ENCODE assay signal across 11 mouse cellular contexts in genomic region chr1:164326600-164327155, GRCm38 (mm10). TPM values are rescaled to one million over a fixed set of nuclear protein-coding genes. Genes with fewer than 3 reads are reported as not detected.
DNase-seq lines count a peak whose midpoint lies in the region; ATAC-seq lines count a peak whose summit lies in the region.
"Had no signal": no experiment of that assay in that cellular context is flagged by ENCODE, and none has a peak within 500 bp of the region (broad histone marks: within the 10 kb centered on the region; RNA-seq: fewer than 3 reads in every experiment).

No protein-coding gene starts in this region.

- H3K27me3 ChIP-seq in kidney, embryonic 16.5 days (ENCODE audit: insufficient read depth, low read length): no peaks in the 10 kb centered on the region
- no peaks in the 10 kb centered on the region for H3K27me3 ChIP-seq in hindbrain, embryonic 13.5 days
- no peaks in the 10 kb centered on the region for H3K27me3 ChIP-seq in midbrain, embryonic 12.5 days
- H3K27me3 ChIP-seq: embryonic facial prominence, embryonic 15.5 days had no signal

- no peak overlapping the region for H3K27ac ChIP-seq in kidney, embryonic 16.5 days (ENCODE audit: low read length)
- H3K27ac ChIP-seq in hindbrain, embryonic 13.5 days: peak overlapping the region; percentile 1; the same call in 1 of the 2 replicates
- H3K27ac ChIP-seq in midbrain, embryonic 12.5 days (replicated peaks): 0 out of 2 replicates have a peak overlapping the region, but pooled peaks have one; percentile 4
- H3K27ac ChIP-seq: embryonic facial prominence, embryonic 15.5 days had no signal

- H3K9me3 ChIP-seq in kidney, embryonic 16.5 days (ENCODE audit: low read length): no peaks in the 10 kb centered on the region
- H3K9me3 ChIP-seq in hindbrain, embryonic 13.5 days: no peaks in the 10 kb centered on the region
- no peaks in the 10 kb centered on the region for H3K9me3 ChIP-seq in midbrain, embryonic 12.5 days
- H3K9me3 ChIP-seq: embryonic facial prominence, embryonic 15.5 days had no signal

- 0 out of 2 replicates have a peak, but pooled peaks cover 8% of the 10 kb centered on the region for H3K36me3 ChIP-seq in kidney, embryonic 16.5 days (ENCODE audit: insufficient read depth, low read length)
- H3K36me3 ChIP-seq in hindbrain, embryonic 13.5 days: peaks cover 20% of the 10 kb centered on the region
- peaks cover 9% of the 10 kb centered on the region for H3K36me3 ChIP-seq in midbrain, embryonic 12.5 days

- H3K4me2 ChIP-seq in kidney, embryonic 16.5 days (replicated peaks; ENCODE audit: low read depth, low read length): no peak overlapping the region
- H3K4me2 ChIP-seq in hindbrain, embryonic 13.5 days: no peak overlapping the region
- no peak overlapping the region for H3K4me2 ChIP-seq in midbrain, embryonic 12.5 days (replicated peaks)
- H3K4me2 ChIP-seq: embryonic facial prominence, embryonic 15.5 days had no signal

- H3K9ac ChIP-seq in kidney, embryonic 16.5 days (replicated peaks; ENCODE audit: low read length): no peak overlapping the region
- H3K9ac ChIP-seq in hindbrain, embryonic 13.5 days: peak overlapping the region; percentile 24; the same call in 1 of the 2 replicates
- no peak overlapping the region for H3K9ac ChIP-seq in midbrain, embryonic 12.5 days (replicated peaks)
- H3K9ac ChIP-seq: embryonic facial prominence, embryonic 15.5 days had no signal

- no peak overlapping the region for H3K4me3 ChIP-seq in kidney, embryonic 16.5 days (ENCODE audit: low read length)
- no peak overlapping the region for H3K4me3 ChIP-seq in hindbrain, embryonic 13.5 days
- no peak overlapping the region for H3K4me3 ChIP-seq in midbrain, embryonic 12.5 days
- H3K4me3 ChIP-seq: embryonic facial prominence, embryonic 15.5 days; myocyte had no signal

- no peaks in the 10 kb centered on the region for H3K4me1 ChIP-seq in kidney, embryonic 16.5 days (ENCODE audit: insufficient read depth, low read length)
- H3K4me1 ChIP-seq in hindbrain, embryonic 13.5 days (replicated peaks): peaks cover 10% of the 10 kb centered on the region
- H3K4me1 ChIP-seq in midbrain, embryonic 12.5 days: peaks cover 8% of the 10 kb centered on the region; the same call in 1 of the 2 replicates
- H3K4me1 ChIP-seq: embryonic facial prominence, embryonic 15.5 days had no signal

- no peak for DNase-seq in kidney, adult 18-20 months
- DNase-seq in NIH3T3 (ENCODE audit: low read depth) (peak; percentile 41), adipocyte (ENCODE audit: low spot score) (no peak)
- DNase-seq in gastrocnemius, postnatal 36 days: no peak
- DNase-seq in adrenal gland, adult (ENCODE audit: inconsistent age in 2 of 2, low spot score in 1 of 2): no peak
- DNase-seq: liver had no signal

- ATAC-seq in kidney, embryonic 16.5 days (ENCODE audit: low FRiP score, low TSS enrichment): peak; percentile 87
- ATAC-seq in hindbrain, embryonic 13.5 days (ENCODE audit: low FRiP score): peak; percentile 77; the same call in 1 of the 2 replicates
- ATAC-seq in midbrain, embryonic 12.5 days (ENCODE audit: low FRiP score, low read depth): peak; percentile 72

- 56% methylated on average over 6 of the region's 6 CpGs for WGBS in kidney, embryonic 16.5 days
- WGBS in hindbrain, embryonic 13.5 days: 50% methylated on average over 6 of the region's 6 CpGs
- WGBS in midbrain, embryonic 12.5 days: 63% methylated on average over 6 of the region's 6 CpGs

- intact Hi-C loops in gastrocnemius, postnatal 36 days (cut with DNase I): no loop called here

RNA-seq across cellular contexts. Expression of gene Blzf1, which starts 19.4 kb away (rescaled TPM):
- polyA plus RNA-seq in kidney, embryonic 16.5 days (2015; fragmentation: Nextera tagmentation; extraction: Ambion mirVana): 31.0 and 31.8 TPM in 2 replicates
- polyA plus RNA-seq in hindbrain, embryonic 13.5 days (2015; fragmentation: Nextera tagmentation; extraction: Ambion mirVana): 32.1 and 33.0 TPM in 2 replicates
- 26.5 and 28.9 TPM in 2 replicates for polyA plus RNA-seq in midbrain, embryonic 12.5 days (2016; fragmentation: Nextera tagmentation; extraction: Ambion mirVana)
- 10 to 100 TPM; 20.1 to 24.5 TPM for total RNA-seq in gastrocnemius, postnatal 36 days (2021)

RNA-seq across cellular contexts. Expression of gene Nme7, which starts 22.8 kb away (rescaled TPM):
- 56.6 and 64.3 TPM in 2 replicates for polyA plus RNA-seq in kidney, embryonic 16.5 days (2015; fragmentation: Nextera tagmentation; extraction: Ambion mirVana)
- polyA plus RNA-seq in hindbrain, embryonic 13.5 days (2015; fragmentation: Nextera tagmentation; extraction: Ambion mirVana): 30.1 and 30.3 TPM in 2 replicates
- polyA plus RNA-seq in midbrain, embryonic 12.5 days (2016; fragmentation: Nextera tagmentation; extraction: Ambion mirVana): 27.8 and 30.5 TPM in 2 replicates
- 1 to 10 TPM; 2.1 TPM for total RNA-seq in gastrocnemius, postnatal 36 days (2021)

RNA-seq across cellular contexts. Expression of gene Ccdc181, which starts 51.3 kb away (rescaled TPM):
- polyA plus RNA-seq in kidney, embryonic 16.5 days (2015; fragmentation: Nextera tagmentation; extraction: Ambion mirVana): 13.9 and 14.3 TPM in 2 replicates
- 22.7 TPM in 2 replicates for polyA plus RNA-seq in hindbrain, embryonic 13.5 days (2015; fragmentation: Nextera tagmentation; extraction: Ambion mirVana)
- polyA plus RNA-seq in midbrain, embryonic 12.5 days (2016; fragmentation: Nextera tagmentation; extraction: Ambion mirVana): 16.8 and 18.4 TPM in 2 replicates
- 1 to 10 TPM; 8.8 to 9.1 TPM for total RNA-seq in gastrocnemius, postnatal 36 days (2021)
